Mouse (Mus musculus) lung, embryonic 14.5 days (tissue): ENCODE data around the gene Itpr2. TPM values are rescaled to one million over a fixed set of nuclear protein-coding genes. Genes with fewer than 3 reads are reported as not detected.

Experiments used
- ATAC-seq: fragments of 200-750 bp; cut with Nextera tagmentation; 2 replicates; pipeline ENCODE4 v1.8.0; 2017; ENCODE audit warnings: mild to moderate bottlenecking, moderate TSS enrichment, moderate library complexity; ENCODE audit not compliant: insufficient read depth
- DNase-seq: peaks from one replicate; pipeline ENCODE4 v3.0.0-alpha.2; 2015
- H3K27ac ChIP-seq: fragments of 300-500 bp; sonication (generic); 2 replicates; pipeline ENCODE4 v1.5.1; 2014; ENCODE audit warnings: low read depth, mild to moderate bottlenecking, moderate library complexity
- H3K27me3 ChIP-seq: fragments of 300-500 bp; sonication (generic); 2 replicates; pipeline ENCODE4 v1.6.1; 2014; ENCODE audit warnings: low read length, control low read depth; ENCODE audit not compliant: insufficient read depth
- H3K36me3 ChIP-seq: fragments of 300-500 bp; sonication (generic); 2 replicates; pipeline ENCODE4 v1.6.1; 2014; ENCODE audit warnings: control low read depth; ENCODE audit not compliant: insufficient read depth
- H3K4me1 ChIP-seq: fragments of 300-500 bp; sonication (generic); 2 replicates; pipeline ENCODE4 v1.6.1; 2014; ENCODE audit warnings: antibody characterized with exemption, control low read depth; ENCODE audit not compliant: insufficient read depth
- H3K4me2 ChIP-seq: fragments of 300-500 bp; sonication (generic); 2 replicates; pipeline ENCODE4 v1.6.1; 2014; ENCODE audit warnings: mild to moderate bottlenecking
- H3K4me3 ChIP-seq: fragments of 300-500 bp; sonication (generic); 2 replicates; pipeline ENCODE4 v1.5.1; 2014; ENCODE audit warnings: low read depth, low read length
- H3K9ac ChIP-seq: fragments of 300-500 bp; sonication (generic); 2 replicates; pipeline ENCODE4 v1.6.1; 2014
- H3K9me3 ChIP-seq: fragments of 300-500 bp; sonication (generic); 2 replicates; pipeline ENCODE4 v1.6.1; 2016; ENCODE audit warnings: low read depth, low read length, control low read depth
- CTCF ChIP-seq: IDR thresholded peaks from 2 replicates; pipeline ENCODE4 v1.5.1; 2016; ENCODE audit warnings: antibody characterized with exemption, low read depth
- WGBS: fragments of 180-500 bp; shearing (Covaris S2); extraction: QIAGEN DNeasy Blood & Tissue Kit; methylation state at CpG from one replicate; pipeline ENCODE4 v1.1.7; 2014; 5-methylcytosine and 5-hydroxymethylcytosine counted together
- polyA plus RNA-seq: library from polyadenylated mRNA; unstranded; fragments of >200 nt; fragmentation: Nextera tagmentation; extraction: Ambion mirVana; gene quantifications from 2 replicates; pipeline ENCODE4 v1.2.1, GENCODE M21; 2014

Gene Itpr2
- polyA plus RNA-seq, 1 experiment from 2014 or later: 13.1 TPM

DNA sequence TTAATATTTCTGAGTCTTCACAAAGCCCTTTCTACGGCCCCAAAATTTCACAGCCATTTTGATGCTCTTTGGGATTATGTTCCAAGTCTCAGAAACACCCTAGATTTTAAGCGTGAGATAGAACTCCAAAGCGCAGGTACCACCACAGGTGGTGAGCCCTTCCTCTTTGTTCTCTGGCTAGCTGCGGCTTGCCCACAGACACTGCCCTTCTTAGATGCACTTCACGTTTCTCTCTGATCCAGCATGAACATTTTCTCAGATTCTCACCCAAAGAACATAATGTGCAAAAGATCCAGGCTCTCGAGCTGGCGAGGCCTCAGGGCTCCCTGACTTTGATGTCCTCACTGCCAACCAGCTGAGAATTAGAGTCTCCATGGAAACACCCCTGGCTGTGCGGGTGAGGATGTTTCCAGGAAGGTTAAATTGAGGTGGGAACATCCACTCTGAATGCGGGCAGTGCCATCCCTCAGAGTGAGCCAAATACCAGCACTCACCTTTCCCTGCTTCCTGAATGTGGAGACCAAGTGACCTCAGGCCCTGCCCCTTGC is 149.7 kb downstream of the Itpr2 start:
- Histone ChIP-seq H3K27me3 (no peaks in the 10 kb centered on the region), H3K4me1 (no peaks in the 10 kb centered on the region), H3K9me3 (no peaks in the 10 kb centered on the region), H3K27ac (no peak overlapping the region), H3K9ac (no peak overlapping the region), H3K36me3 (no peaks in the 10 kb centered on the region), H3K4me3 (no peak overlapping the region), H3K4me2 (no peak overlapping the region)
- 60% methylated on average over 9 of the region's 9 CpGs for WGBS
- ATAC-seq (no peak), DNase-seq (no peak)
- TF ChIP-seq CTCF: no peak

GRCm38 (mm10) chr6:146351816-146352215 is 150.2 kb downstream of the Itpr2 start:
- H3K4me1 ChIP-seq: no peaks in the 10 kb centered on the region
- DNase-seq (no peak), ATAC-seq (no peak)
- no peak for TF ChIP-seq CTCF
- H3K4me2 ChIP-seq: no peak overlapping the region
- H3K27me3 ChIP-seq: no peaks in the 10 kb centered on the region
- H3K9me3 ChIP-seq: no peaks in the 10 kb centered on the region
- no peak overlapping the region for H3K27ac ChIP-seq
- no peak overlapping the region for H3K9ac ChIP-seq
- H3K4me3 ChIP-seq: no peak overlapping the region
- no peaks in the 10 kb centered on the region for H3K36me3 ChIP-seq
- WGBS: 79% methylated on average over 7 of the region's 7 CpGs

DNA sequence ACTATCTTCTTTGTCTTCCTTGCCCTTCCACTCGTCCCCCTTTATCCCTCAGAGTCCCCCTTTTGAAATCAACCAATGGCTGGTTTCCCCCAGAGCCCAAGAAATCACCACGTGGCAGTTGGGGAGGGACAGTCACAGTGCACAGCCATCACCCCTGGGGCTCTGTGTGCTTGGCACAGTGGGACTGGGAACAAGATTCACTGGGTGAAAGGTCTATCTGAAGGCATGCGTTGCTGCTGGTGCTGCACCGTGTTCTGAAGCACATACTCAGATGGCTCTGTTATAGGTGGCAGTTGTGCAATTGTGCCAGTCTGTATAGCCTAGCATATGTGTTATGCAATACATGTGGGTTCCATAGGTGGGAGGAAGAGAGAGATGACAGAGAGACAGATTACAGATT is 154.5 kb downstream of the Itpr2 start:
- no peaks in the 10 kb centered on the region for H3K27me3 ChIP-seq
- H3K4me3 ChIP-seq: no peak overlapping the region
- H3K36me3 ChIP-seq: no peaks in the 10 kb centered on the region
- DNase-seq (no peak), ATAC-seq (no peak)
- TF ChIP-seq CTCF: no peak
- no peak overlapping the region for H3K4me2 ChIP-seq
- no peak overlapping the region for H3K27ac ChIP-seq
- H3K4me1 ChIP-seq: no peaks in the 10 kb centered on the region
- 52% methylated on average over 4 of the region's 4 CpGs for WGBS
- no peak overlapping the region for H3K9ac ChIP-seq
- no peaks in the 10 kb centered on the region for H3K9me3 ChIP-seq

DNA sequence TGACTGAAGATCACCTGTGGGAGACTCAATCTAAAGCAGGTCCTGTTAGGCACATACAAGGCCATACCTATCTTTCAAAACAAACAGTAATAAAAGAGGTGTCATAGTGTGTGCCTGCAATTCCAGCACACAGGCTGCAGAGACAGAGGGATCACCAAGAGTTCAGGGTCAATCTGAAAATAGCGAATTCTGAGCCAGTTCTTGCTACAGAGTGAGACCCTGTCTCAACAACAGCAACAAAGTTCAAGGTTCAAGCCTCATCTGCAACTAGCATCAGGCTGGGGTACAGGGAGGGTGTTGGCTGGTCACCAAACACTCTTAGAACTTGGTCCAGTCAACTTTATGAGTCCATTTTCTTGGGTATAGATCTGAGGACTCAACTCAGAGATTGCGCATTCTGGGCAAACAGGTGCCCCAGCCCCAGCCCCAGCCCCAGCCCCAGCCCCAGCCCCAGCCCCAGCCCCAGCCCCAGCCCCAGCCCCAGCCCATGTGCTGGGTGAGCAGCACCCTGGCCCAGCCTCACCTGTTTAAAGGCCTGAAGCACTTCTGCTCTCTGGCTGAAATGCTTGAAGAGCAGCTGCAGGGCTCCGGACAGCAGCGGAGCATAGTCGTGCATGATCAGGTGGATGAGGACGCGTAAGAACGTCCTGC is 155.4 kb downstream of the Itpr2 start:
- H3K4me3 ChIP-seq: no peak overlapping the region
- no peak overlapping the region for H3K27ac ChIP-seq
- no peak for ATAC-seq
- no peak for TF ChIP-seq CTCF
- no peaks in the 10 kb centered on the region for H3K27me3 ChIP-seq
- no peaks in the 10 kb centered on the region for H3K9me3 ChIP-seq
- H3K9ac ChIP-seq: no peak overlapping the region
- H3K4me1 ChIP-seq: no peaks in the 10 kb centered on the region
- DNase-seq: no peak
- no peak overlapping the region for H3K4me2 ChIP-seq
- 83% methylated on average over 8 of the region's 8 CpGs for WGBS
- H3K36me3 ChIP-seq: no peaks in the 10 kb centered on the region

- Histone ChIP-seq H3K4me2 (no peak overlapping the region), H3K9me3 (no peaks in the 10 kb centered on the region), H3K27me3 (no peaks in the 10 kb centered on the region), H3K4me1 (no peaks in the 10 kb centered on the region), H3K4me3 (no peak overlapping the region), H3K36me3 (no peaks in the 10 kb centered on the region), H3K27ac (no peak overlapping the region), H3K9ac (no peak overlapping the region)
- DNase-seq: peak; percentile 63
- no peak for ATAC-seq
- 91% methylated on average over 3 of the region's 3 CpGs for WGBS
- TF ChIP-seq CTCF: peak; percentile 61
Observed at GRCm38 (mm10) chr6:146344732-146345131, 157.3 kb downstream of the Itpr2 start.

DNA sequence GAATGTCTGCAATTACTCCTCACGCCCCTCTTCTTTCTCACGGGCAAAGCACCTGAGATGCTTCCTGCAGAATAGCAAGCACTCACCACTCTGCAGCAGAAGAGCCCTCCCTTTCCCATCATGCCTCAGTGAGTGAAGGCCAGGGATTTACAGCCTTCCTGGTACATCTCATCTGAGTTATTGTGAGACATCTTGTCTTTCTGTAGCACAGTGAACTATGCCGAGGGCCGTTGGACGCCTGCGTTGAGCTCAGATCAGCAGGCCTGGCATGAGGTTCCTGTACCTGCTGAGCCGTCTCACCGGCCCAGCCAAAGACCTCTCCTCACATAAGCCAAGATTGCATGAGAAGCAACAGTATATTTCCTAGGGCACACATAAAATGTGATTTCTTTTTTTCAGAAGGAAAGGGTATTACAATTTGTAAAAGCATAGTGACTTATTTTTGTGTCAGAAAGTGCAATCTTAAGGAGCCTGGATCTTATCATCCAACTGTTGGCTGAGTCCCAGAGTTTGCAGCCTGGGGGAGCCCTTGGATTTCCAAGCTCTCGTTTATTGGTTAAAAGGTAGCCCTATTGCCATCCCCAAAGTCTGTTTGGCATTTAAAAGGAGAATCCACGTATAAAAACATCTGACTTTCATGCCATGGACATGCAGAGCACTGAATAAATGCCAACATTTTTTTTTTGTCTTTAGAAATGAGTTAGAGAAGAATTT is 158.2 kb downstream of the Itpr2 start:
- no peak overlapping the region for H3K4me3 ChIP-seq
- no peak for TF ChIP-seq CTCF
- DNase-seq: no peak
- no peaks in the 10 kb centered on the region for H3K9me3 ChIP-seq
- H3K4me2 ChIP-seq: no peak overlapping the region
- H3K9ac ChIP-seq: no peak overlapping the region
- H3K36me3 ChIP-seq: no peaks in the 10 kb centered on the region
- WGBS: 63% methylated on average over 10 of the region's 10 CpGs
- no peak for ATAC-seq
- no peaks in the 10 kb centered on the region for H3K27me3 ChIP-seq
- no peak overlapping the region for H3K27ac ChIP-seq
- no peaks in the 10 kb centered on the region for H3K4me1 ChIP-seq

DNA sequence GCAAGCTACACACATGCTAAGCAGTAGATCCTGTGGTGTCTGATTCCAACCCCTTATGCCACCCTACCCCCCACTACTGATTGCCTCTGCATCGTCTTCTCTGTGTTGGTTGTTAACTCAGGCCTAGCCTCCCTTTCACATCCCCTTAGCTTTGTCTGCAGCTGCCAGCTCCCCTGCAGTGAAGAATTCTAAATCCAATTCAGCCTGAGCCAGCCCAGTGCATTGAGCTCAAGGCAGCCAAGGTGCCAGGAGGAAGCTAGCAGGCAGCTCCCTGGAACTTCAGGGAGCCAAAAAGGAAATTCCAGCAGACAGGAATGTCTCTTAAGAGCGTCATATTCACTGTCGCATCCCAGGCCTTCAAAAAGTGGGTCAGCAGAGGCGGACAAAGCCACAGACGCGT is 159.0 kb downstream of the Itpr2 start:
- Histone ChIP-seq H3K4me1 (no peaks in the 10 kb centered on the region), H3K27me3 (no peaks in the 10 kb centered on the region), H3K27ac (no peak overlapping the region), H3K4me2 (no peak overlapping the region), H3K9me3 (no peaks in the 10 kb centered on the region), H3K36me3 (no peaks in the 10 kb centered on the region), H3K9ac (no peak overlapping the region), H3K4me3 (no peak overlapping the region)
- no peak for DNase-seq
- no peak for ATAC-seq
- 55% methylated on average over 6 of the region's 6 CpGs for WGBS
- no peak for TF ChIP-seq CTCF
